Mouse (Mus musculus): Measurements from ENCODE around the gene Arfgap1.

Arfgap1 gene

DNA sequence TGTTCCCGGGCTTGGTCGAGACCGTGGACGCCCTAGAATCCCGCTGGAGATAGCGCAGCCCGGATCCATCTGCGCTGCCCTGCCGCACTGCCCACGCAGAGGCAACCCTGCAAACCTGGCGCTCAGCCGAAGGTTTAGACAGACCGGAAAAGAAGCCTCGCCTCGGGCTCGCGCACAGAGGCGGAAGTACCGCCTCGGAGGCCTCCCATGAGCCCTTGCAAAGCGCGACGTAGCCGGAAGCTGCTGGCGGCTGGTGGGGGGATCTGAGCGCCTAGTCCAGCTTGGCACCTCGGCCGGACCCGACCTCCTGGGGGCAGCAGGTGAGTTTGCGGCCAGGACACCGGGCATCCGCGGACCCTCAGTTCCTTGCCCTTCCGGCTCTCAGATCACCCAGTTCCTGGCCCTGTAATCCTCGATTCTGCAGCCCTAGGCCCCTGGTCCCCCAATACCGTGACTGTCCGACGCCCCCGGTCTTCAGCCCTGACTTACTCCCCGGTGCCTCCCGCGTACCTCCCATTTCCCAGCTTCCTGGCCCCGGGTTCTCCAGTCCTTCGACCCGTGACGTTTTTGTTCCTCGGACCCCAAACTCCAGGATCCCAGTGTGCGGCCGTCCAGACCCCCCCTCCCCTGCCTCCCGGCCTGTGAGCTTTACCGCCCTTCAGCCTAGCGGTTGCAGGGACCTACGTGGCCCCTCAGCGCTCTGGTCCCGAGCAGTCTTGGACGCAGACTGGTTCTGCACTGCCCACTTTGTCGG lies at the start of gene Arfgap1:
Gene Arfgap1, plus strand, starts transcription at position 216 of the 754 bp plus-strand sequence.
- peak; percentile 52 for DNase-seq (ENCODE audit: extremely low read depth, low read depth, low spot score)

DNA sequence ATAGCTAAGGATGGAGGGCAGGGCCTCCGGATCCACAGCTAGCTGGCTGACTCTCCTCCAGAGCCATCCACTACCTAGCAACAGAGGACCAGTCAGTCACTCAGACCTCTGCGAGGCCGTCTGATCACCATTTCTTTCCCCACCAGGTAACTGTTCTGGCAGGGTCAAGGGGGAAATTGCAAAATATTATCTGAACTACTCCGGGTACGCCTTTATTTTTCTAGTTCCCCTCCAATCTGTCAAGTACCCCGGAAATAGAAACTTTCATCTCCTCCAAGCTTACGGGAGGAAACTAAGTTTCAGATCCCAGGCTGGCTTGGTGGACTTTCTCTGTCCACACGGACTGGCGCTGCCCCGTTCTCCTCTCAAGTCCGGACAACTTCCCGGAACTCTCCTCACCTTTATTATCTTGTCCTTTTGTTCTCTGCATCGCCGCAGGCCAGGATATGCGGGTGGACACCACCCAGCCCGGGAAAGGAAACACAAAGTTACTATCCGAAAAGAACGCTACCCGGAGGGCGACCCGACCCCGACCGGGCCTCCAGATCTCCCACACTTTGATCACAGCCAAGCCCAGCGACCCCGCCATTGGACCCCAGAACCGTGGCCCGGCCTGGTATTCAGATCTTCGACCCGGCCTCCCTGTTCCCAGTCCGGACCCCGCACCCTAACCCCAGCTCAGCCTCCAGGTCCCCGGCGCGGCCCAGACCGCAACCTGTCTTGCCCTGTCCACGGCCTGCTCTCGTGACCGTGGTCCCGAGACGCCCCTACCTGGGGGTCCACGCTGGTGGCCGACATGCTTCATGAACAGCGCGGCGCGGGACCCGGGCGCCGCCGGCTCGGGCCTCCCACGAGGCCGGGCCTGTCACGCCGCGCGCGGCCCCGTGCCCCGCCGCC lies 46.9 kb upstream of the Arfgap1 start:
- DNase-seq (ENCODE audit: extremely low read depth, low read depth, low spot score) = no peak

DNA sequence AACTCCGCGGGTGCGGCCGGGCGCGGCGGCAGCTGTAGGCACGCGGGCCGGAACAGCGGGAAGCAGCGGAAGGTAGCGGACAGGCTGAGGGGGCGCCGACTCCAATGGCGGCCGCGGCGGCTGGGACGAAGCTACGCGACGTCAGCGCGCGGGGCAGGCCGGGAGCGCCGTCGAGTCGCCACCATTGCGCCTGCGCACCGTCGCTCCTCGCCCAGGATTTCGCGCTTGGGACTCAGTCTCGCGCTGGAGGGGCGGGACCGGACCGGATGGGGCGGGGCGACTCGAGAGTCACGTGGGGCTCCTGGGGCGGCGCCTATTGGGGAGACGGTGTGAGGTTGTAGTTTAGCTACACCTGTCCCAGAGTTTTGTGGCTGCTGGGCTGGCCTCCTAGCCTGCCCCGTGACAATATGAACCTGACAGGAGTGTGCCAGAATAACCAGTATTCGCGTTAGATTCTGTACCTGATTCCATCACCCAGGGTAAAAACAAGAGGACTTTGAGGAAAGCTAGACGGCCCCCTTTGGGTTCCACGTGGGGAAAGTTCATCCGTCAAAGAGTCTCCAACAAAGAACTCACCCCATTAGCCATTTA lies 46.1 kb upstream of the Arfgap1 start, which contains the start of gene Ythdf1:
Gene Ythdf1, minus strand, starts transcription at position 140 of the 591 bp plus-strand sequence.
- peak; percentile 18 for DNase-seq (ENCODE audit: extremely low read depth, low read depth, low spot score)

DNA sequence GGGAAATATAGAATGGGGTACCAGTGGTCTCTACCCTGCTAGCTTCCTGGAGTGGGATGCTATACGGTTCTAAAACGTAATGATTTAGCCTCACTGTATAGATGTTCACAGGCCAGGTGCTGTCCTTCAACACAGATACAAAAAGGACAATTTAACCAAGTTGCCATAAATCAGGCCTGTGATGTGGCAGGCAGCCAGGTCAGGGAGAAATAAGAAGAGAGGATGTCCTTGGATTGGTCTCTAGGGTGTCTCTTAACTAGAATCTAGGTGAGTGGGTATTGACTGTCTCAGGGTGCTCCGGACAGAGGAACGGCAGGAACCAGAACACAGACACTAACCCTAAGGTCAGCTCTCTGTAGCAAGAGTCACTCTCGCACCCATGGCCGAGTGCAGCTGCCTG lies 44.3 kb upstream of the Arfgap1 start:
- no peak for DNase-seq (ENCODE audit: extremely low read depth, low read depth, low spot score)

DNA sequence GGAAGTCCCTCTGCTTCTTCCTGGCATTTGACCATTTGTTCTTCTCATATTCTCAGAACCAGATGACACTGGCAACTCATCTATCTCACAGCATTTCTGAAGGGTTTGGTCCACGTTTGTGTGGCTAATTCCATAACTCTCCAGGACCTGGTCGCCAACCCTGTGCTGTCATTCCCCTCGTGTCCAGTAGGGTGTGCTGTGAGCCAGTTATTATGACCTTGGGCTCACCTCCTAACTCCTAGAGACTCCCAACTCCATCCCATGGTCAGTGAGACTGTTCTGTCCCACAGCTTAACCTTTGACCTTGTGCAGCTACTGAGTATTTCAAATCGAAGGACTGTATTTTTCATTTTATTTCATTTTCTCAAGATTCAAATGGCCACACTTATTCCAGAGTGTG lies 41.8 kb upstream of the Arfgap1 start:
- DNase-seq (ENCODE audit: extremely low read depth, low read depth, low spot score) = no peak

DNA sequence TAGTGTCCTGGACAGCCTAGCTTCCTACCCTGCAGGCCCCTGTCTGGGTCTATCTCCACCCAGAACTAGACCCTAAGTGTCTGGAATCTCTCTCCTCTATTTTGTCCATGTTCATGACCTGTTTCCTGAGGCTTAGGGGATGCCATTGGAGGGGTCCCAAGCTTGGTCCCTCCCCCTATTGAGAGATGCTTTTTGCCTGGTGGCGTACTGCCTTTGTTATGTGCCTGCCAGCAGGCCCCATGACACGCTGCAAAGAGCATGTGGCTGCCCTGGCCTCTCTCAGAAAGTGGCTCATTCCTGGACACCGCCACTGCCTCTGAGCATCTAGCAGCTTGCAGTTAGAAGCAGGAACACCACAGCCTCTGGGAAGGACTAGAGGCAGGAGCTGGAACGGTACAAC lies 38.3 kb upstream of the Arfgap1 start, which contains the start of gene Birc7:
Gene Birc7, plus strand, starts transcription at position 301 of the 400 bp plus-strand sequence.
- DNase-seq (ENCODE audit: extremely low read depth, low read depth, low spot score) = no peak

DNA sequence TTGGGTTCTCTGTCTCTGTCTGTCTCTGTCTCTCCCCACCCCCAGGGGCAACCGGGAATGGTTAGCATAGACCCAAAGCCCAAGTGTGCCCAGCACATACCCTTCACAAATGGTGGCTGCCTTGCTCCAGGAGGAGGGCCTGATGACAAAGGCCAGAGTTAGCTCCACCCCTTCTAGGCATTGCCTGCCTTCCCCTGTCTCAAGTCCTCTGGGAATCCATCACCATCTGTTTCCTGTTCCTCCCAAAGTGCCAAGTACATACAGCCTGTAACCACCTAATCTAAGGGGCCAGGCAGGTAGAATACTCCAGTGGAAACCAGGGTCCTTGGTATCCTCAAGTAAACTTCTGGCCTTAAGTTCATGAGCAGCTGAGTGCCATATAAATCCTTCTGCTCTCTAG lies 34.6 kb upstream of the Arfgap1 start:
- no peak for DNase-seq (ENCODE audit: extremely low read depth, low read depth, low spot score)

DNA sequence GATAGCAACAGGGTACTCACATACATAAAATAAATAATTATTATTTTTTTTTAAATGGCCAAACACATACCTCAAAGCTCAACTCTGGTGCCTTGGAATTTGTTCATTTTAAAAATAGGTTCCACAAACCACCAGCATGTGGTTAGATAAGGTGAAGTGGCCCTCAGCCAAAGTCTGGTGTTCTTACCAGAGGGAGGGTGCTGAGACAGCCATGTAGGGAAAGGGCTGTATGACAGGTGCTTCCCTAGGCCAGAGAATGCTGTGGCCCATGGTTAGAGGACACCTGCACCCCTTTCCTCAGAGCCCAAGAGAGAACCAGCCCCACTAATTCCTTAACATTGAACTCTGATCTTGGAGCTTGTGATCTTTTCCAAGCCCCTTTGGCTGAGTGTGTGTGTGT lies 26.8 kb upstream of the Arfgap1 start:
- no peak for DNase-seq (ENCODE audit: extremely low read depth, low read depth, low spot score)

DNA sequence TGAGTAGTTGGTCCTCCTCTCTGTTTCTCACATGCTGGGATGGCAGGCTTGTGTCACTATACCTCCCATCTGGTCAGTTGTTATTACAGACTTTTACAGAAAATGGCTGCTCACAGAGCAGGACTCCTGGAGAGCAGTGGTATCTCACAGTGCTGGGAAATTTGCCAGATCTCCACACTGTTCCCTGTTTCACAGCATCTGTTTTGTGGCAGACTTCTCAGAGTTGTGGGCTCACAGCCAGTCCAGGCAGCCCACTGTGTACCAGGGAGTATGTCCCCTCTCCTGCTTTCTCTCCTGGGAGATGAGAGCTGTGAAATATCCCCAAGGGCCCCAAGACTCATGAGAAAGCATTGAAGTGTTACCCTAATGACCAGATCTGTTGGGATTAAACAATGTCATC lies 25.2 kb upstream of the Arfgap1 start:
- no peak for DNase-seq (ENCODE audit: extremely low read depth, low read depth, low spot score)

DNA sequence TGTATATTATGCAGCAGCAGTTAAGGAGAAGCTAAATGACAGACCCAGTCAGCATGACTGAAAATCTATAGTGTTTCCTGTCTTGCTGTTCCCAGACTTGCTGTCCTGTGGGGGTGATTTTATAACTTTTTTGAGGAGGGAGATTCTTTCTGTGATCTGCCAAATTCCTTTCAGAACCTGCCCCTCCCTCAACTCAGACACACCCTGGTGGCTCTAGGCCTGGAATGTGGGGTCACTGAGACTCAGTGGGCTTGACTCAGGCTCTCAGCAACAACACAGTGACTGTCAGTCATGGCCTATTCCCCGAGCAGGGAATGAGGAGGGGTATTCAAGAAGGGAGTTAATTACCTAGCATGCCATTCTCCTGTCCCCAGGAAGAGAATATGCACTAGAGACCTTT lies 17.1 kb upstream of the Arfgap1 start:
- DNase-seq (ENCODE audit: extremely low read depth, low read depth, low spot score) = no peak

DNA sequence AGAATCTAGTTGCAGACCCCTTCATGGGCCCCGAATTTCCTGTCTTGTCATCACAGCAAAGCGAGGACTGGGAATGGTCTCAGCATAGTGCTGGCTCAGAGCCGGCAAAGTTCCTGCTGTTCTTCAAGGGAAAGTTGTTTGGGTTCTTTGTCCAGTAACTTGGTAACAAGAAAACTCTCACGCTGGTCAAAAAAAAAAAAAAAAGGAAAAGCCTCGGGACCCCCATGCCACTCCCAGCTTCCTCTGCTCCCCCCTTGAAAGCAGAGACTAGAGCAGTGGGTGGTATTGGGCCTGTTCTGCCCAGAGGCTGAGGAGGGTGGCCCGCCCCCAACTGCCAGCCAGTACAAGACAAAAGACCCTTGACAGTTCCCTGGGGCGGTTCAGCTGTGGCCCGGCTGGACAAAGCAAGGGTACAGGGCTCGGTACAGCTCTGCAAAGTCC lies 14.3 kb upstream of the Arfgap1 start:
- no peak for DNase-seq (ENCODE audit: extremely low read depth, low read depth, low spot score)

DNA sequence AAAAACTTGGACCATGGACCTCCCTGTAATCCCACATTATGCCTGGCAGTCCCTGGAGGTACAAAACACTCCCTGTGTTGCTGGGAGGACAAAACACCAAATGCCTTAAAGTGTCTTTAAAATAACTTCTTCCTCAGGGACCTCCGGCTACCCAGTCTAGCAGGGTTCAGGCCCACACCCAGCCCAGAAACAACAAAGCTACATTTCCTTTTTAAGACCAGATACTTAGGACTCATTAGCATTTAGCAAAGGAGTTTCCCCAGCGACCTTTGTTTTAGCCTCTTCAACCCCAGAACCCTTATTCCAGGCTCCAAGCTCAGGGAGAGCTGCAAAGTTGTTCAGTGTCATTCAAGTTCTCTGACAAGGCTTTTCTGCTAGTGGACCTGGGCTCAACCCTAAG lies 13.4 kb upstream of the Arfgap1 start:
- no peak for DNase-seq (ENCODE audit: extremely low read depth, low read depth, low spot score)

DNA sequence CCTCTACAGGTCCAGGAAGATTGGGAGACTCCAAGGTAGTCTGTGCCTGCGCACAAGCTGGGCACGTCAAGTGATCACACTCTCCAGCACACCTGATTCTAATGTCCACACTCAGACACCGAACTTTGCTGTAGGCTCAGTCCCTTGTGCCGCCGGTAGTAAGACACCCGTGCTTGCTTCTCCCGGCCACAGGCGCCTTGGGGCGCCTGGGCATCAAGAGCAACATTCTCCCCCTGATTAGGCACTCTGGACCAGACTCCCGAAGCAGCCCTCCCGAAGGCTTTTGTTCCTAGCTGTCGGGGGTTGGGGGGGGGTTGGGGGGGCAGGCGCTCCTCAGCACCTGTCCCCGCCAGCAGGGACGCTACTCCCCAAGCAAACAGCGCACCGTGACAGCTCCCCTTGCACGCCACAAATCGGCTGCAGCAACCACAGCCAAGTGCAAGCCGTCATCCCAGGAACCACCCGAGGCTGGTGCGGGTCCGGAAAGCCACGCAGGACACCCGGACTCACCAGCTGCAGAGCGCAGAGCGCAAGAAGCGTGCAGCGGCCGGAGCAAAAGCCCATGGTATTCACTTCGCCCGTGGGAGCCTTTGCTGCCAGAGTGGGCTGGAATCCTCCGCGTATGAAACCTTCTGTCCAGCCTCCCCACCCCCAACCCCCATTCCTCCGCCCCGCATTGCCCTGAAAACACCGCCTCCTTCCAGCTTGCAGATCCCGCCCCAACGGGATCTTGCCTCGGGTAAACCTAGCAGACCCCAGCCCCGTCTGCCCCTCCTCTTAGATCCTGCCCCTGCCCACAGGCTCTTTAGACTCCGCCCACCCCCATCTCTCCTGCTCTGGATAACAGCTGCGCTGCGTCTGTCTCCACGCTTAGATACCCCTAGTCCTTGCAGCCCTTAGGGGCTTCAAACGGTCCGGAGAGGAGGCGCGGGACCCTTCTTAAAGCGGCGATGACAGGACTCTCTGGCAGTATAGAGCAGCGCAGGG lies 12.7 kb upstream of the Arfgap1 start, which contains the start of gene Nkain4:
Gene Nkain4, minus strand, starts transcription at position 639 of the 987 bp plus-strand sequence.
- DNase-seq (ENCODE audit: extremely low read depth, low read depth, low spot score) = no peak

DNA sequence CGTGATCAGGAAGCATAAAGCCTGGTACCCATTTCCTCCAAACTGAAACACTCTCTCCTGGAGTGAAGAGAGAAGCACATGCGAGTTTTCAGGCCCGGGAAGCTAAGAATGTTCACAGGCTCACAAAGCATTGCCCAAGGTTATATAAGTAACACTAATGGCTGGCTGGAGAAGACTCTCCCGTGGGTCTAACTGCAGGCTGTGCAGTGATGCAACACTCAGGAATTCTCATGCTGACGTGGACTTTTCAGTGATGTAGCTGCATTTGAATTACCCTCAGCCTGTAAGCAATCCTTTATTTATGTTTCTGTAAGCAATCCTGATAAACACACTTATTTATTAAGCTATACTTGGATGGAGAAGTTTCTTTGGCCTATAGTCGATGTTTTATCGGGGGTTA lies 7.4 kb upstream of the Arfgap1 start:
- no peak for DNase-seq (ENCODE audit: extremely low read depth, low read depth, low spot score)

DNA sequence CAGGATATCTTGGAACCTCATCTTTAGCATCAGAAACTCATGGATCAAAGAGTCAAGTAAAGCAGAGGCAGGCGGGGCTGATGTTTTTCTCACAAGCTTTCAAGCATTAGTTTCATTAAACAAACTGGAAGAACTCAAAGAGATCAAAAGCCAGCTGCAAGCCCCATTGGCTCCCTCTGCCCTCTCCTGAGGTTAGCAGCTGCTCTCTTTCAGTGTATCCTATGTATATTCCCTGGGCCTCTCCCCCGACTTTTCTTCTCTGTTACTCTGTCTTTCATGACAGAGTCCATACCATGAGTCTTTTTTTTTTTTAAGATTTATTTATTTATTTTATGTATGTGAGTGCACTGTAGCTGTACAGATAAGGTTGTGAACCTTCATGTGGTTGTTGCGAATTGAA lies 6.8 kb upstream of the Arfgap1 start:
- DNase-seq (ENCODE audit: extremely low read depth, low read depth, low spot score) = no peak

DNA sequence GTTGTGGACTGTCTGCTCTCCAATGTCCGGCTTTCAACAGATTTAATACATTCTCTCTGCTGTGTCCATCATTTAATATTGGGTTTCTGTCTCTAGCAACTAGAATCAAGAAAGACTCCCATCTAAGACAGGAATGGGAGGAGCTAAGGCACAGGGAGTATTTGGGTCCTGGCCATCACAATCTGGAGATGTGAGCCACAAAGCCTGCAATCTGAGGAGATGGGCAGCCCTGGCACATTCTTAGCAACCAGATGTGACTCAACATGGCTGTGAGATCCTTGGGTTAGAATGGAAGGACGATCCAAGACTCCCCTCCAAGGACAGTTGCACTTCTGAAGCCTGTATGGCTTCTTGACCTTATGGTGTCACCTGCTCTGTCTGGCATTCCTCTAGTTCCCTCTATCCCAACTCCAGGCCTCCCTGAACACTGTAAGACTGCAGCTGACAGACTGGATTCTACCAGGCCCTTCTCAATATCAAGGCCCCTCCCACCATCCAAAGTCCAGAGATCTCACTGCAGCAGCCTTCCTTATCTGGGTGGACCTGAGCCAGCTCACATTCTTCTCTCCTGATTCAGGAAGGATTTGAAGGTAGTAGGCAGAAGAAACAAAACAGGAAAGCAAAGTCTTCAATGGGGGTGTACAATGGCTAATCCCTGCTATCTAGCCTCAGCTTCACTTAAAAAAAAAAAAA lies 4.3 kb upstream of the Arfgap1 start:
- no peak for DNase-seq (ENCODE audit: extremely low read depth, low read depth, low spot score)

DNA sequence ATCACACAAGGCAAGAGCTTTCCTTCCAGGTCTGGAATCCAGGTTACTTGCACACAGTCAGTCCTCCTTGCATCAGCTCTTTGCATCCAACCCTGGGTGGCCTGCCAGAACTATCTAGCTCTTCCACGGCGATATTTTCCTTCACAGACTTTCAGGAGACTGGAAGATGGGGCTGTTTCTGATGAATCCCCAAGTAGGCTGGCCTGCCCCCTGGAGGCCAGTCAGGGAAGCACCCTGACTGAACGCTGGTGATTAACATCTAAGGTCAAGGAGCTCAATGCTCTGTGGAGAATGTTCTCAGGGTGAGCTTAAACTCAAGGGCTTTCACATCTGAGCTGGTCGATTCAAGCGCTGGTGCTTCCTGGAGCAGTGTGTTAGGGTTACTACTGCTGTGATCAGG lies 3.1 kb upstream of the Arfgap1 start:
- DNase-seq (ENCODE audit: extremely low read depth, low read depth, low spot score) = no peak

DNA sequence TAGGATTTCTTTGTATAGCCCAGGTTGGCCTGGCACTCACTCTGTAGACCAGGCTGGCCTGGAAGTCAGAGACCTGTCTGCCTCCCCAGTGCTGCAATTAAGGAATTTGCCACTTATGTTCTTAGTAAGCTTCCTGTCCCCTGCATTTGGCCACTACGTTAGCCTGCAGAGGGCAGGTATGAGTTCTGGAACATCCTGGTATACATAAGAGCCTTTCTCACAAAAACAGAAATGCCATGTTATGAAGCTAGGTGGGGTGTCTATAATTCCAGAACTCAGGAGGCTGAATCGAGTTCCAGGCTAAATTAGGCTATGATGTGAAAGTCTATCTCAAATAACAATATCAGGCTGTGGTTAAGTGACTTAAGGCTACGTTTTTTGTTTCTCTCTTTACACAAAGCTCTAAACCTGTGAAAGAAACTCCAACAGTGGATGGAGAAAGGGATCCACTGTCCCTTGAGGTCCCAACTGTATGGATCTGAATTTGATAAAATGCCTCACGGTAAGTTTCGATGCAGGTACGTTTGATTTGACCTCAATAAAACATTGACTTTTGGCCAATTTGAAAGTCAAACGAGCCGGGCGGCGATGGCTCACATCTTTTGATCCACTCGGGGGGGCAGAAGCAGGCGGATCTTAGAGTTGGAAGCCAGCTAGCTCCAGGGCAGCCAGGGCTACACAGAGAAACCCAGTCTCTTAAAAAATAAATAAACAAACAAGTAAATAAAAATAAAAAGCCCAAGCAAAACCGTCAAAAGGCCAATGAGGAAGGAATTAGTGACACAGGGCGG lies 738 bp upstream of the Arfgap1 start:
- DNase-seq (ENCODE audit: extremely low read depth, low read depth, low spot score) = no peak

DNA sequence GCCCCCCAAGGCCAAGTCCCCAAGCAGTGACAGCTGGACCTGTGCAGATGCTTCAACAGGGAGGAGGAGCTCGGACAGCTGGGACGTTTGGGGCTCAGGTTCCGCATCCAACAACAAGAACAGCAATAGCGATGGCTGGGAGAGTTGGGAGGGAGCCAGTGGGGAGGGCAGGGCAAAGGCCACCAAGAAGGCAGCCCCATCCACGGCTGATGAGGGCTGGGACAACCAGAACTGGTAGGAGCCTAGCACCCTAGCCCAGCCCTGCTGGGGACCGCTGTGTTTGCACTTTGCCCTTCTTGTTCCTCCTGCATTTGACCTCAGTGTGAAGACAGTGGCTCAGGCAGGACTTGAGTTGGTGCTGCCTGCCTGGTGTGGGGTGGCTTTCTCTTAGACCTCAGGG lies 14.1 kb downstream of the Arfgap1 start:
- no peak for DNase-seq (ENCODE audit: extremely low read depth, low read depth, low spot score)

Data from fat pad, adult 2 months (tissue).